Mouse (Mus musculus) hindlimb bud, embryonic 11.5 days (tissue): Measurements from ENCODE around the gene Uqcc2.

Experiments used
- DNase-seq: peaks from one replicate; pipeline ENCODE4 v3.0.0-alpha.2; 2012; ENCODE audit warnings: low read depth, low spot score; ENCODE audit errors: extremely low spot score

Uqcc2 gene

GRCm38 (mm10) chr17:27133551-27134141 is at the start of gene Uqcc2:
Gene Uqcc2 (minus strand): TSS chr17:27133916.
- DNase-seq: peak; percentile 91

- DNase-seq: no peak
Measured at GRCm38 (mm10) chr17:27182401-27182800, 48.7 kb upstream of the Uqcc2 start.

DNA sequence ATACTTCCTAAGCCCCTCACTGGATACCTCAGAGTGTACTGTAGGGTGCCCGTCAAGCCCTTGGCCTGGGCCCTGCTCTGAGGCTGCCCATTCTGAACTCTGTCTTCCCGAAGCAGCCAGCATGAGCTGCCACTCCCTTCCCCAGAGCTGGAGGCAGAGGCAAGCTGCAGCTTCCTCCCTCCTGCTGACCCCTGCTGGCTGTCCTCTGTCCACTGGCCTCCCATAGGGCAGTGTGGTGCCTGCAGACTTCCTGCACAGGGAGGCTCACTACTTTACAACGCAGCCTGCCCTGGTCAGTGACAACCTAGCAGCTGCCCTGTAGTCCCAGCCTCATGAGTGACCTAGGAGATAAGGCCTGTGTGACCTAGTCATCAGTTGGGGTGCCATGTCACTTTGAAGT is 48.0 kb upstream of the Uqcc2 start:
- no peak for DNase-seq

DNA sequence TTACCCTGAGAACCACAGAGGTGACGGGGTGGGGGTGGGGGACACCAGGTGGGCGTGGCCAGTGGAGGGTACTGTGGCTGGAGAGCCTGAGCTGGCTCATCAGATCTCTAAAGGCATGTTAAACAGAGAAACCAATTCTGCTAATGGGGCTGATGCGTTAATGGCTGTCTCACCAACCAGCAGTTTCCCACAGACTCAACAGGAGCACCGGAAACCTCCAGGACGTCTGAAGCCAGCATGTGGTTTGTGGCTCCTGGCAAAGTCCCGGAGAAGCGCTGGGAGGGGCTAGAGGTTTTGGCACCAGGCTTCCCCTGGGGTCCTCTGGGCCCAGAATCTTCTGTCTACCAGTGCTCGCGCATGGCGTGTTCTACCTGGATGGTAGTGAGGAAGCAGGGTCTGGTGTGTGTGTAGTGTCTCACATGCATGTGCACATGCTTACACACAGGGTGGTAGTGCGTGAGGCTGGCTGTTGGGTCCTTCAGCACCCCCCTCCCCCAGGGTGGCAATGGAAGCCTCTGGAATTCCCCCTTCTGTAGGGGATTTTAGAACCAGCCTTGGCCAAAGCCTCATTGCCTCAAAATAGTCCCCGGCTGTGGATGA is 46.1 kb upstream of the Uqcc2 start:
- no peak for DNase-seq

DNA sequence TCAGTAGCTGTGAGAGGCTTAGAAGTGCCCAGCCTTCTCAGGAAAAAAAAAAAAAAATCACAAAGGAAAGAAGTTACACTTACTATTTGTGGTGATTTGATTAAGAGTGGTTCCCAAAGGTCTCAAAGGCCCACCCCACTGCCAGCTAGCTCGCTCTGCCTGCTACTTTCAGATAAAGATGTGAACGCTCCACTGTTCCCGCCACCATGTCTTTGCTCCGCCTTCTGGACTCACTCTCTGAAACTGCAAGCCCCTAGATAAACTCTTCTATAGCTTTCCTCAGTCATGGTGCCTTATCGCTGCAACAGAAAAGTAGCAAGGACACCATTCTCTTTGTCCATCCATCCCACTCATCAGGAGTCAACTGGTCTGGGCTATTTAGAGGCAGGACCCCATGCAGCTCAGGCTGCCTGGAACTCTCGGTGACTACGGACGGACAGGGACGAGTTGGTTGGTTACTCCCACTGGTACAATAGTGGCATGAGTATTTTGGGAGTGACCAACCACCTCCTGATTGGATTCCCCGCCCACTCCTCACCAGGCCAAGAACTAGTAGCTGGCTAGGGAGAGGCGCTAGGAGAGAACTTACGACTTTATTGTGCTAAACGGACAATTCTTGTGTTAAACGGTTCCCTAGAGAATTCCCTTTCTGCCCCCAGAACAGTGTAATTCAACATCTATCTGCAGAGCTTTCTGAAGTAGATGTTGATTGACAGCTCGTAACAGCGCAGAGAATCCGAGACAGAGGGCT is 44.9 kb upstream of the Uqcc2 start:
- DNase-seq: no peak

DNA sequence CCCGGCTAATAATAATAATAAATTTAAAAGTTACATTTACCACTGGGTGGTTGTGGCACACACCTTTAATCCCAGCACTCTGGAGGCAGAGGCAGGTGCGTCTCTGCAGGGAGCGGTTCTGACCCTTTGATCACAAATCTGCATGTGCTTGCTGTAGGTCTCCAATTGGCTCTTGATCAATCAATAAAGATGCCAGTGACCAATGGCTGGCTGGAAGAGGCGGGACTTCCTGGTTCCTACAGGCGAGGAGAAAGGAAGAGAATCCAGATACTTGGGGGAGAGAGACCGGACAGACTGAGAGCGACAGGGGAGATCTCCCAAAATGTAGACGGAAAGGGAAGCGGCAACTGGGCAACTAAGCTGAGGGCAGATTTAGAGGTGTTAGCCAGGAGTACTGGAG is 44.3 kb upstream of the Uqcc2 start:
- no peak for DNase-seq

DNA sequence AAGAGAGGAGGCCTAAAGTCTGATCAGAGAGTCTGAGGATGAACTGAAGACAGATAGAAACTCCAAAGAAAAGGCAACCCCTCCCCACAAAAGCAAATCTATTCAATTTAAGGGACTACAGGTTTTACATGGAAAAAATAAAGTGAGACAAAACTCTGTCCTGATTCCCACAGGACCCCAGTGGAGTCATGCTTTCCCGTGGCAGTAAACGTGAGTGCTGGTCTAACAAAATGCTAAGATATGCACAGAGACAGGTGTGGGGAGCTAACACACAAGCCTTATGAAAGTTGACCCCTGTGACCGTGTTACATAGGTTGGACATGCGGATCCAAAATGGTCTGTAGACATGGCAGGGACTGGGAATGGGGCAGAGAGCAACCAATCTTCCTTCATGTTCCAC is 43.0 kb upstream of the Uqcc2 start:
- DNase-seq: no peak

DNA sequence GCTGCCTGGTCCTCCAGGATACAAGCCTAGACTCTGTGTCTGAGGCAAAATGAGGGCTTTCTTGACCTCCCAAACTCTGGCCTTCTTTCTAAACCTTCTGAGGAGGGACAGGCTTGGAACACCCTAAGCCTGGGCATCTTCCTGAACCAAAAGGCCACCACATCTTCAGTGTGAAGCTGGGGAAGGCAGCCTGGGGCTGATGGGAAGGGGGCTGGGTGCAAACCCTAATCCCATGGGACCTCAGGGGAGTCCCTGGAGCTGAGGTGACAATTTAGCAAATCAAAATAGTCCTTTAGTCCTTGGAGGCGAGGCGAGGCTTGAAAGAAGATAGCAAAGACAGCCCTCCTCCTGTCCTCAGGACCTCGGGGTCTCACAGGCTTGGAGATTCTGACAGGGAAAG is 42.6 kb upstream of the Uqcc2 start:
- no peak for DNase-seq

DNA sequence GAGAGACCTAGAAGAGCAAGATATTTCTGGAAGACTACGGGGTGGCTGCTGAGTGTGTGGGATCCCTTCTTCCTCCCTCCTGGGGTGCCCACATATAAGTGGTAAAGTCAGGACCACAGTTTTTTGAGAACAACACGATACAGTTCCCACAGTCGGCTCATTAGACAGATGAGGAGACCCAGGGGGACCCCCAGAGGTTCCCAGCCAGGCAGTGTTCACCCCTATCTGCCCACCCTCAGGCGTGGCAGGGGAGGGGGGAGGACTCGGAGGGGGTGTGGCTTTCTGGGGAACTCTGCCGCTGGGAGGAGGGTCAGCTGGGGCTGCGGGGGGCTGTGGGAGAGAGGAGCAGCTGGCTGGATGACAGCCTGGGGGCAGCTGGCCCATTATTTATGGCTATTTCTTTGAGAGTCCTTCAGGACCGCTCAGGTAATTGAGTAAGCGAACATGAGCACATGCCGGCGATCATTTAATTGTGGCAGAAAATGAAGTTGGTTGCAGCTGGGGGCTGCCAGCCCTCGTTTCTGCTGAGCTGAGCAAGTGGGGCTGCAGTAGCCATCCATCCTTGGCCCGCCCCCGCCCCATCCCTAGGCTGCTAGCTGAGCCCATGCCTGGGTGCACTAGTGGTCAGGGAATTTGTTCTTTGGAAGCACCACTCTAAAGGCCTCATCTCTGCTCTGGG is 41.6 kb upstream of the Uqcc2 start:
- no peak for DNase-seq

- no peak for DNase-seq
Measured at GRCm38 (mm10) chr17:27173715-27174114, 40.0 kb upstream of the Uqcc2 start.

DNA sequence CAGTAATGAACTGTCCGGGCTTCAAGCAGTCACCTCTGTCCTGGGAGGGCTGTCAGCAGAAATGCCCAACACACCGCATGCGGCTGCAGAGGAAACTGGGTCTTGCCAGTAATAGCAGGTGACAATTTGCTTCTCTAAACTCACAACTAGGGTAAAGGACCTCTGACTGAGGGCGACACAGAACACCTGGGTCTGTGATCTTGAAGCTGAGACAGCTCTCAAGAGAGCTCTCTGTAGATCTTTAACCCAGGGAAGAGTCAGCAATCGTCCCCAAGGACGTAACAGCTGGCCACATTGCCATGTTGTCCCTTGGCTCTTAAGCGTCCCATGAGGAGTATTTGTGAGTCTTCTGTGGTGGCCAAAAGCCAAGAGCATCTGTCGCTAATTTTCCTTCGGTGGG is 38.7 kb upstream of the Uqcc2 start:
- DNase-seq: no peak

DNA sequence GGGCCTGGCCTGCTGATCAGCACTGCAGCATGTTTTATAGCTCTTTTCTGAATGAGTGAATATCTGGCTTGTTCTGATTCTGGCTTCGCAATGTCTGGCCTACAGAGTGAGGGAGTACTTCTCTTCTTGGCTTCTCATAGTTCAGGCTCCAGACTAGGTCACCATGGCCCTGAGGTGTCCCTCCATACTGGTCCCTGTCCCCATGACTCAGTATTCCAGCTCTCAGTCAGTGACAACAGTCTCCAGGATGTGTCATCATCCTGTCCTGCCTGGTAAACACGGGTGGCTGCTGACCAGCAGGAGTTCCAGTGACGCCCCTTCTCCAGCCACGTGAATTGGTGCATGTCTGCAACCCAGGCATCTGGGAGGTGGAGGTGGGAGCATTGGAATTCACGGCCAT is 37.4 kb upstream of the Uqcc2 start:
- no peak for DNase-seq

- DNase-seq: no peak
Measured at GRCm38 (mm10) chr17:27169952-27170695, 36.4 kb upstream of the Uqcc2 start.

DNA sequence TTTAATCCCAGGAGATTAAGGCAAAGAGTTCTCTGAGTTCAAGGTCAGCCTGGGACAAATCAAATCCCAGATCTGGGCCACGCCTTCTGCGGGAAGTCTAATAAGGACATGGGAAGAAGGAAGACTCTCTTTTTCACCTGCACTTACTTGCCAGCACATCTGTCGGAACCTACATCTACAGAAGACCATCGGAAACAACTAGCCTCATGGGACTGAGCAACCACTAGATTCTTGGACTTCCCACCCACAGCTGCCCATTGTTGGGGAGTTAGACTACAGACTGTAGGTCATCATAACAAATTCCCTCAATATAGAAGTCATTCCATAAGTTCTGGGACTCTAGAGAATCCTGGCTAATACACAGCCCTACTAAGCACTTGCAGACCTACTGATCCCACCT is 34.9 kb upstream of the Uqcc2 start:
- no peak for DNase-seq

DNA sequence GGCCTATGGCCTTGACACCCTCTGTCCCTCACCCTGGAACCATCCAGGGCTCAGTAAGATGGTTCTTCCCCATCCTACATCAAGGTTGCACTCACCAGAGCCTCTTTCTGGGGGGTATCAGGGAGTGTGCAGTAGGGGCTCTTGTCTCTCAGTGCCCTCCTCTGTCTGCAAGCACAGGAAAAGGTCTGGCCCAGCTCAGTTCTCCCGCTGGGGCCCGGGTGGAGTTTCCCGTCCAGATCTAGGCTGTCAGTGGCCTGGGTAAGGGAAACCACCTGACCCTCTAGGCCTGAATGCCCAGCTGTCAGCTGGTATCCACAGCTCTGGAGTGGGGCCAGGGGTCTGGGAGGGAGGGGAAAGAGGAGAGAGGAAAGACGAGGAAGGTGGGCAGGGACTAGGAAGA is 33.8 kb upstream of the Uqcc2 start, which contains the start of gene Ip6k3:
Gene Ip6k3, minus strand, starts transcription at position 251 of the 400 bp plus-strand sequence.
- no peak for DNase-seq

DNA sequence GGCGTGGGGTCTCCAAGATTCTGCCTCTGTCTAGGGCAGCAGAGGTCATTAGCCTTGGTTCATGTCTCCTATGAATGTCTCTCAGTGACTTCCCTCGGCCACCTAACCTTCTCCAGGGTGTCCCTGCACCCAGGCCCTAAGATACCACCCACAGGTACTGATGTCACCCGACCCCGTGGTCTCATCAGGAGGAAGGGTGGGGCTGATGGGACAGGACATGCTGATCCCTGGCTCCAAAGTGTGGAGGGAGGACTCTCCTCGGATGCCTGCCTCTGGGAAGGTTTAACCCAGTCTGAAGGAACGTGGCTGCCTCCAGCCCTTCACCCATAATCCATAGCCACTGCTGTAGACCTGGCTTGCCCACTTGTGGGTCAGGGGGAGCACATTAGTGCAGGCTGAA is 33.2 kb upstream of the Uqcc2 start:
- DNase-seq: no peak

- DNase-seq: no peak
Measured at GRCm38 (mm10) chr17:27165054-27165773, 31.5 kb upstream of the Uqcc2 start.

- DNase-seq: no peak
Measured at GRCm38 (mm10) chr17:27160905-27161304, 27.2 kb upstream of the Uqcc2 start.

GRCm38 (mm10) chr17:27159169-27159568 is 25.5 kb upstream of the Uqcc2 start:
- DNase-seq: no peak

DNA sequence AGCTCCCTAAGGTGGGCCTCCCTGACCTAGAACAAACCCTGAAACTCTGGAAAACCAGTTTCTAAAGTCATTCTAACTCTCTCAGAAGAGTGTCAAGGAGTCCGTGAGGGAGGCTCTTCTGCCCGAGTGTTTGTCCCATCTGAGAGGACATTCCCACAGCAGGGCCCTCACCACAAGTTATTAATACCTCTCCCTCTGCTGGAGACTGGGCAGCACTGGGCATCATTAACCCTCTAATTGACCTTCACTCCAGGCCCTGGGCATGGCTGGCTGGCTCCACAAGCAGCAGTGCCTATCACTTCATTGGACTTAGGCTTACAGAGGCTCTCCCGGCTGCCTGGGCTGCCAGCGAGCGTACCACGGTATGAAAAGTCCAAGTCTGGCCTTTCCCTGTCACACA is 24.7 kb upstream of the Uqcc2 start:
- DNase-seq: no peak
